Mouse (Mus musculus) heart, embryonic 14.5 days (tissue): ENCODE results near the gene Palld. TPM values are rescaled to one million over a fixed set of nuclear protein-coding genes. Genes with fewer than 3 reads are reported as not detected.

Source experiments
- ATAC-seq: fragments of 200-750 bp; cut with Nextera tagmentation; 2 replicates; pipeline ENCODE4 v1.8.0; 2017; ENCODE audit warnings: low read depth, moderate TSS enrichment; ENCODE audit not compliant: insufficient number of reproducible peaks, insufficient read depth, low FRiP score
- H3K27ac ChIP-seq, 2 experiments: fragments of 200-500 bp in 1 of 2; fragments of 300-500 bp in 1 of 2; sonication (generic) in 1 of 2; replicated peaks in 1 of 2; 2 replicates each; pipeline ENCODE4 v1.5.1; 2012 to 2014; ENCODE audit warnings: low read depth in 2 of 2, low read length in 2 of 2, control low read depth in 1 of 2, mild to moderate bottlenecking in 1 of 2, mixed read lengths in 1 of 2; ENCODE audit not compliant: control insufficient read depth in 1 of 2, insufficient read depth in 1 of 2
- H3K27me3 ChIP-seq: fragments of 300-500 bp; sonication (generic); 2 replicates; pipeline ENCODE4 v1.6.1; 2014; ENCODE audit warnings: mild to moderate bottlenecking, low read length, control low read depth; ENCODE audit not compliant: control insufficient read depth, insufficient read depth
- H3K36me3 ChIP-seq: fragments of 300-500 bp; sonication (generic); 2 replicates; pipeline ENCODE4 v1.6.1; 2014; ENCODE audit warnings: mild to moderate bottlenecking, control low read depth, low read length, mixed read lengths; ENCODE audit not compliant: control insufficient read depth, insufficient read depth
- H3K4me1 ChIP-seq, 2 experiments: fragments of 200-500 bp in 1 of 2; fragments of 300-500 bp in 1 of 2; sonication (generic) in 1 of 2; 2 replicates each; pipeline ENCODE4 v1.6.1; 2012 to 2014; ENCODE audit warnings: low read length in 2 of 2, control low read depth in 1 of 2, mixed read lengths in 1 of 2; ENCODE audit not compliant: control insufficient read depth in 2 of 2, insufficient read depth in 2 of 2
- H3K4me2 ChIP-seq: fragments of 300-500 bp; sonication (generic); 2 replicates; pipeline ENCODE4 v1.6.1; 2014; ENCODE audit warnings: mild to moderate bottlenecking, low read length
- H3K4me3 ChIP-seq, 2 experiments: fragments of 200-500 bp in 1 of 2; fragments of 300-500 bp in 1 of 2; sonication (generic) in 1 of 2; 2 replicates each; pipeline ENCODE4 v1.5.1; 2012 to 2014; ENCODE audit warnings: low read length in 2 of 2, mild to moderate bottlenecking in 2 of 2, control low read depth in 1 of 2, low read depth in 1 of 2, moderate library complexity in 1 of 2; ENCODE audit not compliant: control insufficient read depth in 1 of 2, insufficient read depth in 1 of 2
- H3K9ac ChIP-seq: fragments of 300-500 bp; sonication (generic); 2 replicates; pipeline ENCODE4 v1.6.1; 2014; ENCODE audit warnings: mild to moderate bottlenecking, low read length
- H3K9me3 ChIP-seq: fragments of 300-500 bp; sonication (generic); 2 replicates; pipeline ENCODE4 v1.6.1; 2016; ENCODE audit warnings: low read length, control low read depth; ENCODE audit not compliant: control insufficient read depth
- WGBS: fragments of 180-500 bp; shearing (Covaris S2); extraction: QIAGEN DNeasy Blood & Tissue Kit; methylation state at CpG from one replicate; pipeline ENCODE4 v1.1.7; 2014; 5-methylcytosine and 5-hydroxymethylcytosine counted together
- polyA plus RNA-seq: library from polyadenylated mRNA; unstranded; fragments of >200 nt; fragmentation: Nextera tagmentation; extraction: Ambion mirVana; gene quantifications from 2 replicates; pipeline ENCODE4 v1.2.1, GENCODE M21; 2014

Palld gene
- polyA plus RNA-seq, 1 experiment from 2014 or later = 187 TPM

- ATAC-seq = no peak
- H3K4me3 ChIP-seq = no peak overlapping the region
- no peaks in the 10 kb centered on the region for H3K4me1 ChIP-seq
- H3K27me3 ChIP-seq = no peaks in the 10 kb centered on the region
- WGBS = 73% methylated on average over 8 of the region's 8 CpGs
- H3K36me3 ChIP-seq = no peaks in the 10 kb centered on the region
- H3K9me3 ChIP-seq = no peaks in the 10 kb centered on the region
- H3K27ac ChIP-seq = no peak overlapping the region
- no peak overlapping the region for H3K9ac ChIP-seq
- no peak overlapping the region for H3K4me2 ChIP-seq
Observed at GRCm38 (mm10) chr8:61478793-61479192, 423.7 kb downstream of the Palld start.

- WGBS = 90% methylated on average over 4 of the region's 4 CpGs
- H3K4me1 ChIP-seq = no peaks in the 10 kb centered on the region
- no peak overlapping the region for H3K4me3 ChIP-seq
- H3K9ac ChIP-seq = no peak overlapping the region
- H3K36me3 ChIP-seq = no peaks in the 10 kb centered on the region
- H3K27me3 ChIP-seq = no peaks in the 10 kb centered on the region
- no peak overlapping the region for H3K27ac ChIP-seq
- no peaks in the 10 kb centered on the region for H3K9me3 ChIP-seq
- no peak overlapping the region for H3K4me2 ChIP-seq
- ATAC-seq = no peak
Observed at GRCm38 (mm10) chr8:61478150-61478549, 424.3 kb downstream of the Palld start.

GRCm38 (mm10) chr8:61476160-61476559, 426.3 kb downstream of the Palld start:
- no peaks in the 10 kb centered on the region for H3K4me1 ChIP-seq
- 86% methylated on average over 9 of the region's 9 CpGs for WGBS

GRCm38 (mm10) chr8:61475251-61475673, 427.2 kb downstream of the Palld start:
- Histone ChIP-seq H3K9me3 (no peaks in the 10 kb centered on the region), H3K27ac (no peak overlapping the region), H3K9ac (no peak overlapping the region), H3K4me2 (no peak overlapping the region), H3K4me3 (no peak overlapping the region), H3K4me1 (no peaks in the 10 kb centered on the region), H3K27me3 (no peaks in the 10 kb centered on the region), H3K36me3 (no peaks in the 10 kb centered on the region)
- no peak for ATAC-seq
- WGBS = 53% methylated on average over 6 of the region's 6 CpGs

More at GRCm38 (mm10) chr8:61476160-61476559, 426.3 kb downstream of the Palld start:
- Histone ChIP-seq H3K27me3 (no peaks in the 10 kb centered on the region), H3K9me3 (no peaks in the 10 kb centered on the region), H3K9ac (no peak overlapping the region), H3K4me2 (no peak overlapping the region), H3K27ac (no peak overlapping the region), H3K36me3 (no peaks in the 10 kb centered on the region), H3K4me3 (no peak overlapping the region)
- no peak for ATAC-seq

- WGBS = 76% methylated on average over 4 of the region's 4 CpGs
- Histone ChIP-seq H3K4me2 (no peak overlapping the region), H3K9ac (no peak overlapping the region), H3K36me3 (no peaks in the 10 kb centered on the region), H3K27ac (no peak overlapping the region), H3K4me1 (no peaks in the 10 kb centered on the region), H3K9me3 (no peaks in the 10 kb centered on the region), H3K4me3 (no peak overlapping the region), H3K27me3 (no peaks in the 10 kb centered on the region)
- no peak for ATAC-seq
Observed at GRCm38 (mm10) chr8:61470213-61470612, 432.3 kb downstream of the Palld start.

GRCm38 (mm10) chr8:61467553-61467815, 435.0 kb downstream of the Palld start:
- ATAC-seq = no peak
- no peaks in the 10 kb centered on the region for H3K36me3 ChIP-seq
- no peak overlapping the region for H3K27ac ChIP-seq
- H3K4me2 ChIP-seq = no peak overlapping the region
- no peak overlapping the region for H3K4me3 ChIP-seq
- no peaks in the 10 kb centered on the region for H3K27me3 ChIP-seq
- no peaks in the 10 kb centered on the region for H3K4me1 ChIP-seq
- H3K9me3 ChIP-seq = no peaks in the 10 kb centered on the region
- WGBS = 86% methylated on average over 3 of the region's 3 CpGs
- H3K9ac ChIP-seq = no peak overlapping the region

- WGBS = 87% methylated on average over 15 of the region's 15 CpGs
Observed at GRCm38 (mm10) chr8:61466696-61467552, 435.6 kb downstream of the Palld start.

GRCm38 (mm10) chr8:61464393-61464792, 438.1 kb downstream of the Palld start:
- Histone ChIP-seq H3K27ac (no peak overlapping the region), H3K27me3 (no peaks in the 10 kb centered on the region), H3K36me3 (no peaks in the 10 kb centered on the region), H3K4me3 (no peak overlapping the region), H3K9ac (no peak overlapping the region), H3K4me1 (no peaks in the 10 kb centered on the region), H3K4me2 (no peak overlapping the region), H3K9me3 (no peaks in the 10 kb centered on the region)
- ATAC-seq = no peak
- WGBS = 61% methylated on average over 2 of the region's 2 CpGs

More at GRCm38 (mm10) chr8:61466696-61467552, 435.6 kb downstream of the Palld start:
- ATAC-seq = no peak; the same call in 1 of the 2 replicates
- no peaks in the 10 kb centered on the region for H3K4me1 ChIP-seq
- H3K4me2 ChIP-seq = no peak overlapping the region
- no peak overlapping the region for H3K9ac ChIP-seq
- no peak overlapping the region for H3K4me3 ChIP-seq
- no peaks in the 10 kb centered on the region for H3K36me3 ChIP-seq
- H3K27me3 ChIP-seq = no peaks in the 10 kb centered on the region
- H3K27ac ChIP-seq = no peak overlapping the region
- no peaks in the 10 kb centered on the region for H3K9me3 ChIP-seq
